Mouse (Mus musculus) liver, embryonic 13.5 days (tissue): ENCODE results near the gene Hira. TPM values are rescaled to one million over a fixed set of nuclear protein-coding genes. Genes with fewer than 3 reads are reported as not detected.

Source experiments
- polyA plus RNA-seq: library from polyadenylated mRNA; unstranded; fragments of >200 nt; fragmentation: Nextera tagmentation; extraction: Ambion mirVana; gene quantifications from 2 replicates; pipeline ENCODE4 v1.2.1, GENCODE M21; 2015

Hira gene
- polyA plus RNA-seq, 1 experiment from 2014 or later: 9.1 TPM

Other genes starting within 250 kb of the Hira start
- gene Sept5, start 247.1 kb upstream of the Hira start, polyA plus RNA-seq: 2.4 and 2.6 TPM in 2 replicates
- 7.8 and 8.3 TPM in 2 replicates for gene Cldn5, start 100.2 kb upstream of the Hira start, polyA plus RNA-seq
- gene Ufd1, start 65.3 kb upstream of the Hira start, polyA plus RNA-seq: 47.0 and 53.3 TPM in 2 replicates
- 46.2 and 51.5 TPM in 2 replicates for gene Cdc45, start 65.0 kb upstream of the Hira start, polyA plus RNA-seq
- 20.3 and 23.8 TPM in 2 replicates for gene 2510002D24Rik, start 40.5 kb upstream of the Hira start, polyA plus RNA-seq
- gene Gm28539, start 40.5 kb upstream of the Hira start, polyA plus RNA-seq: not detected in 2 replicates
- gene Mrpl40, start 175 bp upstream of the Hira start, polyA plus RNA-seq: 84.7 and 88.8 TPM in 2 replicates